ENCODE assay signal across 22 mouse cellular contexts in the genomic region with DNA sequence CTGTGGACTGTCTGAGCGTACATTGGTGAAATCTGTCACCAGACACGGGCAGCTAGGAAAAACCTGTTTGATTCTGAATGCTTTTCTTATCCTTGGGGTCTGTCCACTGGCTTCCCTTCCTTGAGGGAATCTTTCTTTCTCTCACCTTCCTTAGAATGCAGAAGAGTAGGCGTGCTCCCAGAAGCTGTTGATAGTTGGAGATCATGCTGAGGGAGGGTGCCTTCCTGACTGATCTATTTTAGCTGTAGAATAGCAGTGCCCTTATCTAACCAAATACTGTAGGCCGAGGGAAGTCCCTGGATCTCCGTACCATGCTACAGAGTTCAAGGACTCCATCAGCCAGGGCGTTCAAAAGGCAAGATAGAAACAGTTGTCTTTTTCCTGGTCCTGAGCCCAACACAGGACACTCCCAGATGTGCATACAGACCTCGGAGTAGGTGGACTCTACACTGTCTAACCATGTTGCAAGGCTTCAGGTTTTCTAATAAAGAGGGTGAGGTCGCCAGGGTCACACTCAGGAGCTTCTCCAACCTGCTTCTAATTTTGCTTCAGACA. TPM values are rescaled to one million over a fixed set of nuclear protein-coding genes. Genes with fewer than 3 reads are reported as not detected.
DNase-seq lines count a peak whose midpoint lies in the region; ATAC-seq lines count a peak whose summit lies in the region.
"Had no signal": no experiment of that assay in that cellular context is flagged by ENCODE, and none has a peak within 500 bp of the region (broad histone marks: within the 10 kb centered on the region; RNA-seq: fewer than 3 reads in every experiment).

No protein-coding gene starts in this region.

- H3K36me3 ChIP-seq in limb, embryonic 12.5 days, result peaks cover 10% of the 10 kb centered on the region; the same call in 1 of the 2 replicates
- H3K36me3 ChIP-seq in limb, embryonic 10.5 days, result peaks cover 1% of the 10 kb centered on the region; the same call in 1 of the 2 replicates
- H3K36me3 ChIP-seq in intestine, embryonic 15.5 days, result no peaks in the 10 kb centered on the region
- peaks cover 4% of the 10 kb centered on the region for H3K36me3 ChIP-seq in liver, embryonic 12.5 days
- H3K36me3 ChIP-seq: forebrain, embryonic 15.5 days had no signal

- H3K9ac ChIP-seq in limb, embryonic 12.5 days (replicated peaks), result no peak overlapping the region
- no peak overlapping the region for H3K9ac ChIP-seq in intestine, embryonic 15.5 days
- H3K9ac ChIP-seq in liver, embryonic 12.5 days, result no peak overlapping the region
- H3K9ac ChIP-seq: forebrain, embryonic 15.5 days had no signal

- ATAC-seq in limb, embryonic 12.5 days (ENCODE audit: insufficient number of reproducible peaks, insufficient read depth, low FRiP score, low TSS enrichment, low read depth), result no peak
- ATAC-seq in intestine, embryonic 15.5 days, result 0 out of 2 replicates have a peak, but pooled peaks have one; percentile 27
- ATAC-seq in liver, embryonic 12.5 days, result peak; percentile 50
- ATAC-seq: forebrain, embryonic 15.5 days; hindbrain, postnatal 0 days had no signal

- peak overlapping the region; percentile 67 for H3K27ac ChIP-seq in limb, embryonic 12.5 days
- H3K27ac ChIP-seq in limb, embryonic 10.5 days, result no peak overlapping the region
- no peak overlapping the region for H3K27ac ChIP-seq in intestine, embryonic 15.5 days
- peak overlapping the region; percentile 40; the same call in 1 of the 2 replicates for H3K27ac ChIP-seq in liver, embryonic 12.5 days
- H3K27ac ChIP-seq: embryonic facial prominence, embryonic 10.5 days; forebrain, embryonic 15.5 days; hindbrain, postnatal 0 days had no signal

- H3K4me3 ChIP-seq in limb, embryonic 12.5 days (replicated peaks), result no peak overlapping the region
- no peak overlapping the region for H3K4me3 ChIP-seq in limb, embryonic 10.5 days
- H3K4me3 ChIP-seq in intestine, embryonic 15.5 days (replicated peaks), result no peak overlapping the region
- no peak overlapping the region for H3K4me3 ChIP-seq in liver, embryonic 12.5 days
- H3K4me3 ChIP-seq: embryonic facial prominence, embryonic 10.5 days; forebrain, embryonic 15.5 days had no signal

- H3K9me3 ChIP-seq in limb, embryonic 12.5 days, result no peaks in the 10 kb centered on the region; the same call in 1 of the 2 replicates
- no peaks in the 10 kb centered on the region for H3K9me3 ChIP-seq in limb, embryonic 10.5 days (replicated peaks)
- H3K9me3 ChIP-seq in intestine, embryonic 15.5 days, result no peaks in the 10 kb centered on the region
- H3K9me3 ChIP-seq in liver, embryonic 12.5 days (replicated peaks), result no peaks in the 10 kb centered on the region
- H3K9me3 ChIP-seq: forebrain, embryonic 15.5 days had no signal

- H3K4me2 ChIP-seq in limb, embryonic 12.5 days, result no peak overlapping the region
- H3K4me2 ChIP-seq in intestine, embryonic 15.5 days (replicated peaks), result no peak overlapping the region
- no peak overlapping the region for H3K4me2 ChIP-seq in liver, embryonic 12.5 days
- H3K4me2 ChIP-seq: forebrain, embryonic 15.5 days; heart, embryonic 11.5 days had no signal

- DNase-seq in limb, embryonic 10.5 days (ENCODE audit: low spot score), result no peak
- peak; percentile 10 for DNase-seq in telencephalon, adult 2 months (ENCODE audit: low read depth, low spot score)
- no peak for DNase-seq in spleen, postnatal 4 days (ENCODE audit: low spot score in 2 of 2)
- no peak for DNase-seq in left cerebral cortex, postnatal 36 days (ENCODE audit: low spot score in 2 of 2)
- DNase-seq: adrenal gland, adult 2 months; B cell, adult 2 months; cerebellum, adult 2 months; cerebellum, postnatal 36 days; heart, postnatal 10 days; kidney, adult 8-10 months; kidney, postnatal 10 days; lung, adult 2 months; midbrain, embryonic 14.5 days; thymus, postnatal 25 days had no signal

- intact Hi-C loops in left cerebral cortex, postnatal 36 days (cut with DNase I), result no loop called here

- H3K4me1 ChIP-seq in limb, embryonic 12.5 days (replicated peaks), result peaks cover 26% of the 10 kb centered on the region
- H3K4me1 ChIP-seq in limb, embryonic 10.5 days, result peaks cover 26% of the 10 kb centered on the region
- 0 out of 2 replicates have a peak, but pooled peaks cover 2% of the 10 kb centered on the region for H3K4me1 ChIP-seq in intestine, embryonic 15.5 days (replicated peaks)
- peaks cover 27% of the 10 kb centered on the region for H3K4me1 ChIP-seq in liver, embryonic 12.5 days
- H3K4me1 ChIP-seq: forebrain, embryonic 15.5 days had no signal

- 75% methylated on average over 8 of the region's 8 CpGs for WGBS in limb, embryonic 12.5 days
- WGBS in limb, embryonic 10.5 days, result 85% methylated on average over 8 of the region's 8 CpGs
- 67% methylated on average over 8 of the region's 8 CpGs for WGBS in intestine, embryonic 15.5 days
- WGBS in liver, embryonic 12.5 days (ENCODE audit: insufficient replicate concordance), result 40% methylated on average over 8 of the region's 8 CpGs

- no peaks in the 10 kb centered on the region for H3K27me3 ChIP-seq in limb, embryonic 12.5 days
- no peaks in the 10 kb centered on the region for H3K27me3 ChIP-seq in limb, embryonic 10.5 days (ENCODE audit: low read depth, poor library complexity, severe bottlenecking)
- no peaks in the 10 kb centered on the region for H3K27me3 ChIP-seq in intestine, embryonic 15.5 days (replicated peaks)
- H3K27me3 ChIP-seq in liver, embryonic 12.5 days (replicated peaks), result no peaks in the 10 kb centered on the region
- H3K27me3 ChIP-seq: CH12.LX; forebrain, embryonic 15.5 days had no signal

RNA-seq across cellular contexts. Expression of a gene that starts 37.3 kb away (rescaled TPM):
- 89.1 and 92.6 TPM in 2 replicates for polyA plus RNA-seq in limb, embryonic 12.5 days (2016; fragmentation: Nextera tagmentation; extraction: Ambion mirVana)
- 76.4 and 78.8 TPM in 2 replicates for polyA plus RNA-seq in limb, embryonic 10.5 days (2016; fragmentation: Nextera tagmentation; extraction: Ambion mirVana)
- 58.0 and 66.9 TPM in 2 replicates for polyA plus RNA-seq in intestine, embryonic 15.5 days (2015; fragmentation: Nextera tagmentation; extraction: Ambion mirVana)
- 118 and 120 TPM in 2 replicates for polyA plus RNA-seq in liver, embryonic 12.5 days (2016; fragmentation: Nextera tagmentation; extraction: Ambion mirVana)
- total RNA-seq in left cerebral cortex, postnatal 36 days (2021), result 10 to 100 TPM; 68.4 to 73.9 TPM

RNA-seq across cellular contexts. Expression of a gene that starts 56.5 kb away (rescaled TPM):
- 85.9 and 94.0 TPM in 2 replicates for polyA plus RNA-seq in limb, embryonic 12.5 days (2016; fragmentation: Nextera tagmentation; extraction: Ambion mirVana)
- polyA plus RNA-seq in limb, embryonic 10.5 days (2016; fragmentation: Nextera tagmentation; extraction: Ambion mirVana), result 59.1 and 67.7 TPM in 2 replicates
- 144 and 146 TPM in 2 replicates for polyA plus RNA-seq in intestine, embryonic 15.5 days (2015; fragmentation: Nextera tagmentation; extraction: Ambion mirVana)
- polyA plus RNA-seq in liver, embryonic 12.5 days (2016; fragmentation: Nextera tagmentation; extraction: Ambion mirVana), result 72.7 and 75.0 TPM in 2 replicates
- total RNA-seq in left cerebral cortex, postnatal 36 days (2021), result 10 to 100 TPM; 23.2 to 46.0 TPM

Comparison
In these comparisons a context has a peak if more than half of its experiments do, and no peak if none do; other contexts are left out.
1. H3K27ac ChIP-seq: peak in limb, embryonic 12.5 days (single experiment) and liver, embryonic 12.5 days (single experiment); none in limb, embryonic 10.5 days (single experiment) and intestine, embryonic 15.5 days (single experiment).